Mouse (Mus musculus): ENCODE data around the gene Prtn3. TPM values are rescaled to one million over a fixed set of nuclear protein-coding genes. Genes with fewer than 3 reads are reported as not detected.

Prtn3 gene
- 2.2 and 2.6 TPM in 2 replicates for polyA plus RNA-seq (2012; rRNA removed)

GRCm38 (mm10) chr10:79874290-79874862 lies at the start of gene Prtn3, which contains the start of gene Plppr3:
Gene Prtn3 (plus strand): TSS chr10:79874476.
Gene Plppr3 (minus strand): TSS chr10:79874634.

GRCm38 (mm10) chr10:79853860-79854795 lies 20.1 kb upstream of the Prtn3 start, which contains the start of gene Ptbp1:
Gene Ptbp1 (plus strand): TSS chr10:79854427.

GRCm38 (mm10) chr10:79886054-79886453 lies 11.8 kb downstream of the Prtn3 start, which contains the start of gene Elane:
Gene Elane (plus strand): TSS chr10:79886247.

GRCm38 (mm10) chr10:79890670-79891069 lies 16.4 kb downstream of the Prtn3 start, which contains the start of gene Cfd:
Gene Cfd (plus strand): TSS chr10:79890853.

GRCm38 (mm10) chr10:79908167-79909091 lies 34.2 kb downstream of the Prtn3 start, which contains the start of gene Med16:
Gene Med16 (minus strand): TSS chr10:79908923.

GRCm38 (mm10) chr10:79910556-79910955 lies 36.3 kb downstream of the Prtn3 start, which contains the start of gene Gm26602:
Gene Gm26602 (plus strand): TSS chr10:79910856.

GRCm38 (mm10) chr10:79916808-79917531 lies 42.7 kb downstream of the Prtn3 start, which contains the start of gene Kiss1r:
Gene Kiss1r (plus strand): TSS chr10:79916971.

GRCm38 (mm10) chr10:79920958-79921535 lies 46.8 kb downstream of the Prtn3 start, which contains the start of gene R3hdm4:
Gene R3hdm4 (minus strand): TSS chr10:79921208.

GRCm38 (mm10) chr10:79926491-79927323 lies 52.4 kb downstream of the Prtn3 start, which contains the start of gene Arid3a:
Gene Arid3a (plus strand): TSS chr10:79927043.

Other genes with a start within 250 kb of the Prtn3 start
- 4.8 and 5.3 TPM in 2 replicates for gene Shc2, start 236.6 kb upstream of the Prtn3 start, polyA plus RNA-seq (2012; rRNA removed)
- not detected in 2 replicates for gene Odf3l2, start 228.7 kb upstream of the Prtn3 start, polyA plus RNA-seq (2012; rRNA removed)
- gene Madcam1, start 209.9 kb upstream of the Prtn3 start, polyA plus RNA-seq (2012; rRNA removed), result 6.3 and 9.1 TPM in 2 replicates
- gene Tpgs1, start 205.1 kb upstream of the Prtn3 start, polyA plus RNA-seq (2012; rRNA removed), result 105 and 121 TPM in 2 replicates
- 155 and 246 TPM in 2 replicates for gene Cdc34, start 192.3 kb upstream of the Prtn3 start, polyA plus RNA-seq (2012; rRNA removed)
- gene Gzmm, start 185.5 kb upstream of the Prtn3 start, polyA plus RNA-seq (2012; rRNA removed), result 0.47 and 0.66 TPM in 2 replicates
- 1,066 and 1,188 TPM in 2 replicates for gene Bsg, start 170.0 kb upstream of the Prtn3 start, polyA plus RNA-seq (2012; rRNA removed)
- gene Hcn2, start 157.8 kb upstream of the Prtn3 start, polyA plus RNA-seq (2012; rRNA removed), result 23.7 and 26.9 TPM in 2 replicates
- 71.0 and 77.4 TPM in 2 replicates for gene Polrmt, start 127.9 kb upstream of the Prtn3 start, polyA plus RNA-seq (2012; rRNA removed)
- 0.13 TPM in 1 of 2 replicates, not detected in the other for gene Fgf22, start 119.4 kb upstream of the Prtn3 start, polyA plus RNA-seq (2012; rRNA removed)
- gene Rnf126, start 107.5 kb upstream of the Prtn3 start, polyA plus RNA-seq (2012; rRNA removed), result 192 and 253 TPM in 2 replicates
- gene Fstl3, start 97.2 kb upstream of the Prtn3 start, polyA plus RNA-seq (2012; rRNA removed), result 42.9 and 43.6 TPM in 2 replicates
- 0.06 and 0.23 TPM in 2 replicates for gene Prss57, start 83.5 kb upstream of the Prtn3 start, polyA plus RNA-seq (2012; rRNA removed)
- gene Palm, start 80.9 kb upstream of the Prtn3 start, polyA plus RNA-seq (2012; rRNA removed), result 35.1 and 37.1 TPM in 2 replicates
- gene Misp, start 53.5 kb upstream of the Prtn3 start, polyA plus RNA-seq (2012; rRNA removed), result 267 and 317 TPM in 2 replicates
- gene Ptbp1, start 20.0 kb upstream of the Prtn3 start, polyA plus RNA-seq (2012; rRNA removed), result 273 and 314 TPM in 2 replicates
- 4.2 and 6.4 TPM in 2 replicates for gene Plppr3, start 158 bp downstream of the Prtn3 start, polyA plus RNA-seq (2012; rRNA removed)
- 0.15 TPM in 1 of 2 replicates, not detected in the other for gene Elane, start 11.8 kb downstream of the Prtn3 start, polyA plus RNA-seq (2012; rRNA removed)
- 295 and 596 TPM in 2 replicates for gene Cfd, start 16.4 kb downstream of the Prtn3 start, polyA plus RNA-seq (2012; rRNA removed)
- 82.9 and 84.0 TPM in 2 replicates for gene Med16, start 34.4 kb downstream of the Prtn3 start, polyA plus RNA-seq (2012; rRNA removed)
- not detected in 2 replicates for gene Gm26602, start 36.4 kb downstream of the Prtn3 start, polyA plus RNA-seq (2012; rRNA removed)
- gene Kiss1r, start 42.5 kb downstream of the Prtn3 start, polyA plus RNA-seq (2012; rRNA removed), result 9.5 and 12.7 TPM in 2 replicates
- gene R3hdm4, start 46.7 kb downstream of the Prtn3 start, polyA plus RNA-seq (2012; rRNA removed), result 358 and 384 TPM in 2 replicates
- 7.1 and 9.2 TPM in 2 replicates for gene Arid3a, start 52.6 kb downstream of the Prtn3 start, polyA plus RNA-seq (2012; rRNA removed)
- gene Wdr18, start 85.7 kb downstream of the Prtn3 start, polyA plus RNA-seq (2012; rRNA removed), result 43.3 and 45.7 TPM in 2 replicates
- gene Grin3b, start 96.2 kb downstream of the Prtn3 start, polyA plus RNA-seq (2012; rRNA removed), result not detected in 2 replicates
- gene Tmem259, start 109.9 kb downstream of the Prtn3 start, polyA plus RNA-seq (2012; rRNA removed), result 384 and 485 TPM in 2 replicates
- 79.8 and 98.8 TPM in 2 replicates for gene Cnn2, start 114.1 kb downstream of the Prtn3 start, polyA plus RNA-seq (2012; rRNA removed)
- 40.3 and 43.6 TPM in 2 replicates for gene Abca7, start 122.0 kb downstream of the Prtn3 start, polyA plus RNA-seq (2012; rRNA removed)
- 24.6 and 25.0 TPM in 2 replicates for gene Arhgap45, start 142.2 kb downstream of the Prtn3 start, polyA plus RNA-seq (2012; rRNA removed)
- 179 and 185 TPM in 2 replicates for gene Polr2e, start 165.3 kb downstream of the Prtn3 start, polyA plus RNA-seq (2012; rRNA removed)
- 332 and 514 TPM in 2 replicates for gene Gpx4, start 172.7 kb downstream of the Prtn3 start, polyA plus RNA-seq (2012; rRNA removed)
- gene Sbno2, start 231.1 kb downstream of the Prtn3 start, polyA plus RNA-seq (2012; rRNA removed), result 82.3 and 100 TPM in 2 replicates
- 125 and 133 TPM in 2 replicates for gene Stk11, start 241.3 kb downstream of the Prtn3 start, polyA plus RNA-seq (2012; rRNA removed)

Data from colon, adult 2 months (tissue).